Mouse (Mus musculus): Measurements from ENCODE around the gene Iqschfp.

- TF ChIP-seq CTCF (IDR thresholded peaks at IDR 0.05; ENCODE audit: borderline replicate concordance, insufficient read depth, low read depth, low read length): no peak
- no peak for TF ChIP-seq POLR2A (IDR thresholded peaks at IDR 0.05; ENCODE audit: borderline replicate concordance, insufficient read depth, low read length)
These were observed 506.7 kb downstream of the Iqschfp start for GRCm38 (mm10) chr3:68398691-68399090.
